Mouse (Mus musculus): Measurements from ENCODE around the gene Rtkn2. TPM values are rescaled to one million over a fixed set of nuclear protein-coding genes. Genes with fewer than 3 reads are reported as not detected.
A peak's percentile ranks its signal among the peaks of the same experiment; 100 is the strongest.

Gene Rtkn2
- polyA plus RNA-seq, 1 experiment from 2014 or later, result 11.7 TPM

DNA sequence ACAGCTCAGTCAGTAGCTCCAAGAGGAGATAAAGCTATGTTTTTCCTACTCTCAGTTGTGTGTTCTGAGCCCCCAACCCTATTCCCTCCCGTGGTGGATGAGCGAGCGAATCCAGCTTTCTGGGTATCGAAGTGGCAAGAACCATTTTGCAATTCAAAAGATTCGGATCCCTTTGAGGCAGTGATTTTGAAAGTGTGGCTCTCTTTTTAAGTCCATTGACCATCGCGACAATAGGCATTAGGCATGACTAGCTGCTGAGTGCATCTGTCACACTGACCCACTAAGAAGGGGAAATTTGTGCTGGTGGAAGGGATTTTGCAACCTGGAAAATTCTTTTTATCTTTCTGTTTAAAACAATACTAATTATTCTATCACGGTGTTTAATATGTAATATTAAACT lies 15.3 kb upstream of the Rtkn2 start:
- no peak overlapping the region for H3K27ac ChIP-seq
- H3K27me3 ChIP-seq, result no peaks in the 10 kb centered on the region
- no peak overlapping the region for H3K4me3 ChIP-seq
- no peaks in the 10 kb centered on the region for H3K4me1 ChIP-seq
- H3K36me3 ChIP-seq, result no peaks in the 10 kb centered on the region
- H3K4me2 ChIP-seq (replicated peaks), result no peak overlapping the region
- H3K9ac ChIP-seq, result no peak overlapping the region
- 60% methylated on average over 8 of the region's 8 CpGs for WGBS
- H3K9me3 ChIP-seq, result no peaks in the 10 kb centered on the region
- ATAC-seq (ENCODE audit: insufficient number of reproducible peaks, insufficient read depth, low FRiP score, low TSS enrichment), result no peak

DNA sequence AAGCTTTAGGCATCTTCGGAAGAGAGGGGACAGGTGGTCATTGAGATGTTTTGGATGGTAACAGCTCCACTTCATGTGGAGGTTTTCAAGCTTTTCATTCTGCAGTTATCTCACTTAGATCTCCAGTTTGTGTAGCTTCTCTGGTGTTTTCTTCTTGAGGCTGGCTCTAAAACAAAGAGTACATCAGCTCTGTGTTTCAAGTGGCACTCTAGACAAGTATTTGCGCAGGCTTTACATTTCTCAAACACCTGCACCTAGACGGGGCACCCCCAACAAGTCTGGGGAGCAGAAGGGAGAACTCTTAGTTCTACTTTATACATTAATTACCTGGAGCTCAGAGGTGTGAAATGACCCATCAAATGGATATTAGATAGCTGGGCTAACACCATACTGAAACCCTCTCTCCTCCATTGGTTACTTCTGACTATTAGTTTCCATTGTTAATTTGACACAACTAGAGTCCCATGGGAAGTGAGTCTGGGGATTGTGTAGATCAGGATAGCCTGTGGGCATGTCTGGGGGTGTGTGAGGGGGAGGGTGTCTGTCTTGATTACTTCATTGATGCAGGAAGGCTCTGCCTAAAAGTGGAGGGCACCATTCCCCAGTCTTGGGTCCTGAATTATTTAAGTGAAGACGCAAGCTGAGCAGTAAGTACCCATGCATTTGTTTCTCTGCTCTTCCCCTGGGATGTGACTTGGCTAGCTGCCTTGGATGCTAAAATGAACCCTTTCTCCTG lies 14.0 kb upstream of the Rtkn2 start:
- Histone ChIP-seq H3K9ac (no peak overlapping the region), H3K27me3 (no peaks in the 10 kb centered on the region), H3K4me3 (no peak overlapping the region), H3K9me3 (no peaks in the 10 kb centered on the region), H3K4me2 (replicated peaks) (no peak overlapping the region), H3K27ac (no peak overlapping the region), H3K36me3 (no peaks in the 10 kb centered on the region), H3K4me1 (no peaks in the 10 kb centered on the region)
- WGBS, result 81% methylated on average over 4 of the region's 4 CpGs
- ATAC-seq (ENCODE audit: insufficient number of reproducible peaks, insufficient read depth, low FRiP score, low TSS enrichment), result no peak

DNA sequence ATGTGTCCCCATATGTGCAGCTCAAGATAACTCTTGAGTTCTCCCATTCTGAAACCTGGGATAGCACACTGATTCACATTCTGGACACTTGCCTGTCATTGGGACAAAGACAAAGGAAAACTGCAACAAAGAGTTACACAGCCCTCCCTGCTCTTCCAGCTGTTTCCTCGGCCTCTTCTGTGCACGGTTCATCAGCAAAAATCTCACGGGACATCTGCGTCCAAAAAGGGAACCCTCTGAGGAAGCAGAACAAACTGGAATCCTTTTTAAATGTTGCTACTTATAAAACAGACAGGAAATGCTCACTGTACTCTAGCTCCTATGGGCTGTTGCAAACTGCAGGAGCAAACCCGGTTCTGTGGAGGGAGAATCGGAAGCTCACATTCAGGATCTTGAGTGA lies 13.3 kb upstream of the Rtkn2 start:
- Histone ChIP-seq H3K4me2 (replicated peaks) (no peak overlapping the region), H3K9me3 (no peaks in the 10 kb centered on the region), H3K27ac (no peak overlapping the region), H3K27me3 (no peaks in the 10 kb centered on the region), H3K9ac (no peak overlapping the region), H3K36me3 (no peaks in the 10 kb centered on the region), H3K4me3 (no peak overlapping the region), H3K4me1 (0 out of 2 replicates have a peak, but pooled peaks cover under 1% of the 10 kb centered on the region)
- WGBS, result 39% methylated on average over 6 of the region's 6 CpGs
- no peak for ATAC-seq (ENCODE audit: insufficient number of reproducible peaks, insufficient read depth, low FRiP score, low TSS enrichment)

DNA sequence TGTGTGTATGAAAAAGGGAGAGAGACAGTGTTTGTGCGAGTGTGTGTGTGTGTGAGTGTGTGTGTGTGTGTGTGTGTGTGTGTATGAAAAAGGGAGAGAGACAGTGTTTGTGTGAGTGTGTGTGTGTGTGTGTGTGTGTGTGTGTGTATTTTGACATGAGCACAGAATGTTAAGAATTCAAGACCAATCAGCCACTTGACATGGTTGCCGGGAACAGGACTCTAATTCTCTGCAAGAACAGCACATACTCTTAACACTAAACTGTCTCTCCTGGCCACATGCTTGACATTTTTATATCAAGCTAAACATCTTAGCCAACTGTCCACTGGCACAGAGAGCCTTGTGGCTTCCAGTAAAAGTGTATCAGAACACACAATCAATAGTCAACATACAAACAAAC lies 12.4 kb upstream of the Rtkn2 start:
- Histone ChIP-seq H3K4me3 (no peak overlapping the region), H3K4me2 (replicated peaks) (no peak overlapping the region), H3K9ac (no peak overlapping the region), H3K27ac (no peak overlapping the region), H3K36me3 (no peaks in the 10 kb centered on the region), H3K27me3 (no peaks in the 10 kb centered on the region), H3K9me3 (no peaks in the 10 kb centered on the region), H3K4me1 (peaks cover 8% of the 10 kb centered on the region)
- ATAC-seq (ENCODE audit: insufficient number of reproducible peaks, insufficient read depth, low FRiP score, low TSS enrichment), result no peak
- 77% methylated on average over 2 of the region's 2 CpGs for WGBS

DNA sequence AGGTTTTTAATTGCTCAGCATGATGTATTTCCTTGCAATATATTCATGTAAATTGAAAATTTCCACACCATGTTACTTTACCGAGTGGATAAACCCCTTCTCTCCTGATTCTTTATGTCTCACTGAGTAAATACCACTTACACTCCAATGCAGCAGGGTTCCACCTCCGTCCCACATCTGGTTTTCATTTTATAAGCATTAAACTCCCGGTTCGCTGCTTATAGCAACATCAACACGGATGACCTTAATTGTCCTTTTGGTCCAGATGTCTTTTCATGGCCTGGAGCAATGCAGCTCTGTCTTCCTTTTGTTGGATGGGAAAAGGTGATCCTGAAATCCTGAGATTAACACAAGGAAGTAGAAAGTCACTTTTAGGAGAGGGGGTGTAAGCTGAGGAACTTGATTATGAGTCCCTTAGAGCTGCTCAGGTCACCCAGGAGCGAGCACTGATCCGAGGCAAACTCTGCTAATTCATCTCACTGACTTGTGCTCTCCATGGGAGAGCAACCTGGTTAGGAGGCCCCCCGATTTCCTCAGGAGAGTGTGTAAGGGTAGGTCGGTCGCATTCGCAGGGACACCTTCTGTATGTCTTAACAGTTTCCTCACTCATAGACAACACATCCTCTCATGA lies 8.1 kb upstream of the Rtkn2 start:
- 18% methylated on average over 11 of the region's 11 CpGs for whole genome bisulfite sequencing
- Histone ChIP-seq H3K27me3 (no peaks in the 10 kb centered on the region), H3K4me1 (peaks cover 8% of the 10 kb centered on the region), H3K4me3 (no peak overlapping the region), H3K4me2 (replicated peaks) (0 out of 2 replicates have a peak overlapping the region, but pooled peaks have one; percentile 0), H3K9me3 (no peaks in the 10 kb centered on the region), H3K36me3 (no peaks in the 10 kb centered on the region), H3K27ac (no peak overlapping the region), H3K9ac (no peak overlapping the region)
- ATAC-seq (ENCODE audit: insufficient number of reproducible peaks, insufficient read depth, low FRiP score, low TSS enrichment), result peak; percentile 60; the same call in 1 of the 2 replicates

DNA sequence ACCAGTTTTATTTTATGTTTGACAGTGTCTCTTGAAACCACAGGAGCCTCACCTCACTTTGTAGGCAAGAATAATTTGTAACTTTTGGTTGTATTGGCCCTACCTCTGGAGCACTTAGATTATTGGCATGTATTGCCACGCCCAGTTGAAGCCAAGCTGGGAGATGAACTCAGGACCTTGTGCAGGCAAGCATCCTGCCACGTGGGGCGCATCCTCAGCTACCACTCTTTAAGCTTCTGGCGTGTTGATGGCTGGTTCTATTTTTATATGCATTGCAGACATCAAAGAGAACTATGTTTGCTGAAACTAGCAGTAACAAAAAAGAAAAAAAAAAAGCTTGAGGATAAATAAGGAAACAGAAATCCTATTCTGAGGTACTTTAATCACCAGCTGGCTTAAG lies 2.1 kb upstream of the Rtkn2 start:
- Histone ChIP-seq H3K27me3 (no peaks in the 10 kb centered on the region), H3K27ac (no peak overlapping the region), H3K36me3 (no peaks in the 10 kb centered on the region), H3K9me3 (no peaks in the 10 kb centered on the region), H3K4me3 (no peak overlapping the region), H3K4me2 (replicated peaks) (no peak overlapping the region), H3K4me1 (peaks cover 5% of the 10 kb centered on the region; the same call in 1 of the 2 replicates), H3K9ac (no peak overlapping the region)
- WGBS, result 62% methylated on average over 4 of the region's 4 CpGs
- ATAC-seq (ENCODE audit: insufficient number of reproducible peaks, insufficient read depth, low FRiP score, low TSS enrichment), result no peak

DNA sequence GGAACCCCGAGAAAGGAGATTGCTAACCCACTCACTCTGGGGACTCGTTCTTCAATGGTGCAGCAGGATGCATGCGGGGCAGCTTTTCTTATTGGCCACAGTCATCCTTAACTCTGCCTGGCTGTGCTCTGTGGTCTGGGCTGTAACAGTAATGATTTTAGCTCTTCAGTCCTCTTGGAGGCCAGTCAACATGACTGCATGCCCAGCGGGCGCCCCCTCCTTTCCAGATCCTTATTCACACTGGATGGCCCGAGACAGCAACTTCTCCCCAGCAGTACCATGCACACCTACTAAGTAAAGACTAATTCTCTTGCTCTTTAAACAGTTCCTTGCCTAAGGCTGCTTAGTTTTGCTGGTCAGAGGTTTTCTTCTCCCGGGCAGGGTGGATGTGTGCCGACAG lies 4.4 kb downstream of the Rtkn2 start:
- no peaks in the 10 kb centered on the region for H3K9me3 ChIP-seq
- ATAC-seq (ENCODE audit: insufficient number of reproducible peaks, insufficient read depth, low FRiP score, low TSS enrichment), result no peak
- no peak overlapping the region for H3K9ac ChIP-seq
- H3K27ac ChIP-seq, result no peak overlapping the region
- H3K4me1 ChIP-seq, result peaks cover 5% of the 10 kb centered on the region; the same call in 1 of the 2 replicates
- H3K36me3 ChIP-seq, result no peaks in the 10 kb centered on the region
- no peak overlapping the region for H3K4me2 ChIP-seq (replicated peaks)
- no peaks in the 10 kb centered on the region for H3K27me3 ChIP-seq
- H3K4me3 ChIP-seq, result no peak overlapping the region
- 89% methylated on average over 8 of the region's 8 CpGs for WGBS

DNA sequence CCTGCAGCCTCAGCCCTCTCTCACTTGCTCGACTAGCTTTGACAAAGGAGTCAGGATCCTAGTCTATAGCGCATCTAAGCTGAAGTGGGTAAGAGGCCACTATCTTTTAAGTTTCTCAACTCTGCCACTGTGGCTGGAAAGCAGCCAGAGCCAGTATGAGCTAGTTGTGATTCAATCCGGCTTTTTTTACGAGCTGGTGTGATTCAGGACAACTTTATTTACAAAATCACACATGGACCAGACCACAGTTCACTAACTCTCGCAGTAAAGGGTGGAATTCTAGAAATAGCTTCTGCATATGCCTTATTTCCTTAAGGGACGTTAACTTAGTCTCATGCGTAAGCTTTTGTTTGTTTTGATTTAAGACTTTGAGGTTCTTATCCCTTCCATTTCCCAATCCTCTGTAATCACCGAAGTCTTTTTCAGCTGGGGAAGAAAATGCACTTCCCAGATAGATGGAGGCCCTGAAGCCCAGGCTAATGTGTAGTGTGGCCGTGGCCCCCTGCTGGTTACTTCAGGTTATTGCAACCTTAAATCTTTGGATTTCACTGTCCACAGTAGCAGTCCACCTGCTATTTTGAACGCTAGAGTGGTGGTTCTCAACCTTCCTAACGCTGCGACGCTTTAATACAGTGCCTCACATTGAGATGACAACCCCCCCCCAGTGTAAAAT lies 5.0 kb downstream of the Rtkn2 start:
- H3K9me3 ChIP-seq, result no peaks in the 10 kb centered on the region
- no peak for ATAC-seq (ENCODE audit: insufficient number of reproducible peaks, insufficient read depth, low FRiP score, low TSS enrichment)
- peaks cover 5% of the 10 kb centered on the region; the same call in 1 of the 2 replicates for H3K4me1 ChIP-seq
- H3K4me3 ChIP-seq, result no peak overlapping the region
- whole genome bisulfite sequencing, result 50% methylated on average over 13 of the region's 13 CpGs
- no peak overlapping the region for H3K9ac ChIP-seq
- no peak overlapping the region for H3K27ac ChIP-seq
- no peaks in the 10 kb centered on the region for H3K36me3 ChIP-seq
- H3K27me3 ChIP-seq, result no peaks in the 10 kb centered on the region
- H3K4me2 ChIP-seq (replicated peaks), result no peak overlapping the region

DNA sequence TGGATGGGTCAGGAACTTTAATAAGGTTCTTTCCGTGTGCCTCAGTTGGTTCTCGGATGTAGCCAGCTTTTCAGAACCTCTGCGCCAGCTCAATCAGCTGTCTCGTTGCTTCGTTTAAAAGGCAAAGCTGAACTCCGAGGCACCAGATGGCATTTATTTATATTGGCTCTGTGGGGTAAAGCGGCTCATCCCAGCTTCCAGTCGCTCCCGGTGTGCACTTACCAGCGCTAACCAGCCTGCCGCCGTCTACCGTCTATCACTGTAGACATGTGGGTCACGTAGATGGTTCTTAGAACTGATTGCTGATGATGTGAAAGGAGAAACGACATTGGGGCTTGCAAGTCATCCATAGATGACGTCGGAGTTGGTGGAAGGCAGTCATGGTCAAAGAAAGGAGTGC lies 5.7 kb downstream of the Rtkn2 start:
- no peak overlapping the region for H3K27ac ChIP-seq
- H3K9me3 ChIP-seq, result no peaks in the 10 kb centered on the region
- H3K4me2 ChIP-seq (replicated peaks), result no peak overlapping the region
- peaks cover 5% of the 10 kb centered on the region; the same call in 1 of the 2 replicates for H3K4me1 ChIP-seq
- no peaks in the 10 kb centered on the region for H3K36me3 ChIP-seq
- WGBS, result 87% methylated on average over 17 of the region's 17 CpGs
- H3K4me3 ChIP-seq, result no peak overlapping the region
- no peaks in the 10 kb centered on the region for H3K27me3 ChIP-seq
- H3K9ac ChIP-seq, result no peak overlapping the region
- no peak for ATAC-seq (ENCODE audit: insufficient number of reproducible peaks, insufficient read depth, low FRiP score, low TSS enrichment)

DNA sequence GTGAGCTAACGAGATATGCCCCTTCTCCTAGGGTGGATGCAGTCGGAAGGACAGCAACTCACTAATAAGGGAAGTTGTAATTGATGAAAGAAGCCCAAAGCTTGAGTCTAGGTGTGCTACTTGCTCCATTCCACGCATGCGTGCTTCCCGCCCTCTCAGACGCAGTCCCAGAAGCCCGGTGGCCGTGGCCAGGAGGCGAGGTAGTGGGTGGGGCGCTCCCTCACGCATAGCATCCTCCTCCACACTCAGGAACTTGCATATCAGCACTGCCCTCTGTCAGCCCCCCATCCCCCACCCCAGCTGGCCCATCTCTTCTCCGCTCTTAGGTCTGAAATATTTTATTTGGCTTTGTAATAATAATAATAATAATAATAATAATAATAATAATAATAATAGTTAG lies 16.0 kb downstream of the Rtkn2 start:
- no peak overlapping the region for H3K4me3 ChIP-seq
- H3K27me3 ChIP-seq, result no peaks in the 10 kb centered on the region
- H3K4me2 ChIP-seq (replicated peaks), result no peak overlapping the region
- H3K36me3 ChIP-seq, result no peaks in the 10 kb centered on the region
- 87% methylated on average over 12 of the region's 12 CpGs for WGBS
- H3K9me3 ChIP-seq, result no peaks in the 10 kb centered on the region
- no peaks in the 10 kb centered on the region for H3K4me1 ChIP-seq
- H3K27ac ChIP-seq, result no peak overlapping the region
- no peak for ATAC-seq (ENCODE audit: insufficient number of reproducible peaks, insufficient read depth, low FRiP score, low TSS enrichment)
- no peak overlapping the region for H3K9ac ChIP-seq

DNA sequence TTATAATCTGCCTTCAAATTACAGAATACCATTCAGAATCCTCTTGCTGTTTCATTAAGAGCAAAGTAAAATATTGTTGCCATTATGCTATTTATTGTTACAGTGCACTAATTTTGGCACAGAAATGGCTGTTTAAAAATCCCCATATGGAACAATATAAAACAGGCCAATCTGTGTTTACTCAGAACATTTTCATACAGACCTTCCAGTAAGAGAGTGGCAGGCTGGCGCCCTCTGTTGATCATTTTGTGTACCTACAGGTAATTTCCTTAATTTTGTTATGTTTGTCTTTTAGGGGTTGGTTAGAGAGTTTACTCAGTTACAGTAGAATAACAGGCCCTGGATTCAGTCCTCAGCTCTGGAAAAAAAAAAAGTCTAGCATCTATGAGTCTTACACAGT lies 16.8 kb downstream of the Rtkn2 start:
- Histone ChIP-seq H3K4me2 (replicated peaks) (no peak overlapping the region), H3K36me3 (no peaks in the 10 kb centered on the region), H3K9me3 (no peaks in the 10 kb centered on the region), H3K27me3 (no peaks in the 10 kb centered on the region), H3K9ac (no peak overlapping the region), H3K4me3 (no peak overlapping the region), H3K27ac (no peak overlapping the region), H3K4me1 (no peaks in the 10 kb centered on the region)
- no peak for ATAC-seq (ENCODE audit: insufficient number of reproducible peaks, insufficient read depth, low FRiP score, low TSS enrichment)
- 0% methylated on average over 1 of the region's 1 CpGs for WGBS

DNA sequence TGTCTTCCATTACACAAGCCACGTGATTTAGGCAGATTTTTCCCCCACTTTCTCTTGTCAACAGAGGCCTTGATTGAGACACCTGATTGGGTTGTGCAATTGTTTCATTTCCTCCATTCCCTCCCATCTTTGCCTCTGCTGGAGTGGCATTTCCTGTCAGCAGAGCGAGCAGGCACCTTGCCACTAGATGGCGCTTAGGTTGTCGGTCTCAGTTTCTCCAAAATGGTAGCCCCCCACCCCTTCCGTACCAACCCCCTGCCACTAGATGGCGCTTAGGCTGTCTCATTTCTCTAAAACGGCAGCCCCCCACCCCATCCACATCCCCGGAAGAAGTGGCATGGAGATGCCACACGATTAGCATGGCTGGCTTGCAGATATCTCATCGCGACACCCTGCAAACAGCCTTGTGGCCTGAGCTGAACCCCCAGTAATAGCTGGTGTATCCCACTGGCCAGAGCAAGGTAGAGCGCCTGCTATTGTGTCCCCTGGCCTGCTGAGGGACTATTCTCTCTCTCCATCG lies 18.8 kb downstream of the Rtkn2 start:
- no peak for ATAC-seq (ENCODE audit: insufficient number of reproducible peaks, insufficient read depth, low FRiP score, low TSS enrichment)
- 34% methylated on average over 13 of the region's 13 CpGs for WGBS
- Histone ChIP-seq H3K4me1 (no peaks in the 10 kb centered on the region), H3K9me3 (no peaks in the 10 kb centered on the region), H3K4me3 (no peak overlapping the region), H3K9ac (no peak overlapping the region), H3K27ac (no peak overlapping the region), H3K36me3 (no peaks in the 10 kb centered on the region), H3K4me2 (replicated peaks) (no peak overlapping the region), H3K27me3 (no peaks in the 10 kb centered on the region)

Data from embryonic facial prominence, embryonic 12.5 days (tissue).